Mouse (Mus musculus): ENCODE data around the gene Gm21974.
"Not testable (repeated sequence)": the region's sequence is repeated elsewhere in the genome, so short reads cannot be mapped to it uniquely, and the experiment has no call there.

- TF ChIP-seq POLR2A (IDR thresholded peaks at IDR 0.05; ENCODE audit: borderline replicate concordance, extremely low read depth, low read depth, low read length); CTCF (IDR thresholded peaks at IDR 0.05; ENCODE audit: insufficient read depth, low read length): not testable (repeated sequence)
Measured at GRCm38 (mm10) chr7:127840031-127840430, 55.2 kb downstream of the Gm21974 start.
